Mouse (Mus musculus): ENCODE measurements at regions not wholly inside any gene's neighbourhood (a gene's known extent, or its start where the extent isn't known, plus 50 kb on each side); places are given as distances from the start of the nearest gene placed in this dataset.
"Not testable (repeated sequence)": the region's sequence is repeated elsewhere in the genome, so short reads cannot be mapped to it uniquely, and the experiment has no call there.

GRCm38 (mm10) chr15:11476248-11476647, 76.8 kb upstream of the Tars start:
- no peak for DNase-seq (ENCODE audit: low read depth)

GRCm38 (mm10) chr15:11463341-11463740, 63.9 kb upstream of the Tars start:
- DNase-seq (ENCODE audit: low read depth): no peak

- DNase-seq (ENCODE audit: low read depth): not testable (repeated sequence)
These were observed 62.1 kb upstream of the Tars start for GRCm38 (mm10) chr15:11461575-11461974.

- no peak for DNase-seq (ENCODE audit: low read depth)
These were observed 59.8 kb upstream of the Tars start for GRCm38 (mm10) chr15:11459306-11459705.

GRCm38 (mm10) chr15:11457278-11457677, 57.8 kb upstream of the Tars start:
- DNase-seq (ENCODE audit: low read depth): no peak

- no peak for DNase-seq (ENCODE audit: low read depth)
These were observed 56.5 kb upstream of the Tars start for GRCm38 (mm10) chr15:11455982-11456381.

GRCm38 (mm10) chr15:11455366-11455785, 55.9 kb upstream of the Tars start:
- DNase-seq (ENCODE audit: low read depth): no peak

- no peak for DNase-seq (ENCODE audit: low read depth)
These were observed 54.5 kb upstream of the Tars start for GRCm38 (mm10) chr15:11453997-11454396.

- no peak for DNase-seq (ENCODE audit: low read depth)
These were observed 52.2 kb upstream of the Tars start for GRCm38 (mm10) chr15:11451635-11452034.
